Mouse (Mus musculus) activated CD4-positive, CD25-positive, alpha-beta regulatory T cell, adult 4 months (primary cell): ENCODE data around the gene Hist1h3a. TPM values are rescaled to one million over a fixed set of nuclear protein-coding genes. Genes with fewer than 3 reads are reported as not detected.
"Not testable (repeated sequence)": the region's sequence is repeated elsewhere in the genome, so short reads cannot be mapped to it uniquely, and the experiment has no call there.

Source experiments
- ATAC-seq: one replicate; pipeline ENCODE4 v1.8.0; 2017
- polyA plus RNA-seq, 2 experiments: library from polyadenylated mRNA; unstranded; fragments of 100-300 nt; shearing (Covaris generic); gene quantifications; one replicate each; pipeline ENCODE4 v1.2.1; 2017

The Hist1h3a gene
- polyA plus RNA-seq, 2 experiments from 2014 or later = 0.73 to 1.7 TPM

- ATAC-seq = no peak
These were observed 21.3 kb downstream of the Hist1h3a start for GRCm38 (mm10) chr13:23740910-23741309.

- no peak for ATAC-seq
These were observed 21.8 kb downstream of the Hist1h3a start for GRCm38 (mm10) chr13:23740256-23740840.

GRCm38 (mm10) chr13:23739922-23740252 is 22.3 kb downstream of the Hist1h3a start:
- peak; percentile 57 for ATAC-seq

GRCm38 (mm10) chr13:23739069-23739921 is 22.9 kb downstream of the Hist1h3a start:
- ATAC-seq = peak; percentile 86

- peak; percentile 72 for ATAC-seq
These were observed 23.5 kb downstream of the Hist1h3a start, which contains the start of gene Hist1h1c for GRCm38 (mm10) chr13:23738677-23739068. TSS of gene Hist1h1c (plus strand) at chr13:23738808.

- no peak for ATAC-seq
These were observed 24.1 kb downstream of the Hist1h3a start for GRCm38 (mm10) chr13:23738041-23738440.

- ATAC-seq = no peak
These were observed 25.1 kb downstream of the Hist1h3a start for GRCm38 (mm10) chr13:23737091-23737490.

- ATAC-seq = peak; percentile 75
These were observed 29.9 kb downstream of the Hist1h3a start for GRCm38 (mm10) chr13:23732156-23732804.

GRCm38 (mm10) chr13:23730479-23730878 is 31.7 kb downstream of the Hist1h3a start:
- ATAC-seq = no peak

- ATAC-seq = no peak
These were observed 32.5 kb downstream of the Hist1h3a start for GRCm38 (mm10) chr13:23729706-23730105.

GRCm38 (mm10) chr13:23729192-23729525 is 33.0 kb downstream of the Hist1h3a start:
- peak; percentile 65 for ATAC-seq

- ATAC-seq = no peak
These were observed 33.6 kb downstream of the Hist1h3a start for GRCm38 (mm10) chr13:23728472-23729191.

GRCm38 (mm10) chr13:23725213-23725612 is 37.0 kb downstream of the Hist1h3a start:
- no peak for ATAC-seq

GRCm38 (mm10) chr13:23724239-23724638 is 37.9 kb downstream of the Hist1h3a start:
- no peak for ATAC-seq

- ATAC-seq = not testable (repeated sequence)
These were observed 44.5 kb downstream of the Hist1h3a start for GRCm38 (mm10) chr13:23717593-23718245.

- no peak for ATAC-seq
These were observed 45.0 kb downstream of the Hist1h3a start for GRCm38 (mm10) chr13:23717176-23717575.

GRCm38 (mm10) chr13:23716261-23717042 is 45.7 kb downstream of the Hist1h3a start:
- no peak for ATAC-seq
